Mouse (Mus musculus): ENCODE data around the gene Gp1ba. TPM values are rescaled to one million over a fixed set of nuclear protein-coding genes. Genes with fewer than 3 reads are reported as not detected.
A peak's percentile ranks its signal among the peaks of the same experiment; 100 is the strongest.

The Gp1ba gene
- total RNA-seq, 4 experiments from 2014 or later: not detected

GRCm38 (mm10) chr11:70653345-70654197 is 14.6 kb downstream of the Gp1ba start:
- DNase-seq: peak; percentile 68

GRCm38 (mm10) chr11:70654198-70654922 is 15.4 kb downstream of the Gp1ba start, which contains the start of gene Pfn1:
Gene Pfn1, minus strand, starts transcription at chr11:70654644.
- peak; percentile 54 for DNase-seq

GRCm38 (mm10) chr11:70654923-70655570 is 16.1 kb downstream of the Gp1ba start:
- DNase-seq: peak; percentile 79

- peak; percentile 68 for DNase-seq
Measured at GRCm38 (mm10) chr11:70655571-70656455, 16.9 kb downstream of the Gp1ba start.

- DNase-seq: no peak
Measured at GRCm38 (mm10) chr11:70656456-70656927, 17.6 kb downstream of the Gp1ba start.

GRCm38 (mm10) chr11:70656964-70657363 is 18.0 kb downstream of the Gp1ba start, which contains the start of gene Eno3:
Gene Eno3, plus strand, starts transcription at chr11:70657202.
- no peak for DNase-seq

- DNase-seq: no peak
Measured at GRCm38 (mm10) chr11:70657573-70657972, 18.7 kb downstream of the Gp1ba start.

- DNase-seq: no peak
Measured at GRCm38 (mm10) chr11:70657991-70658390, 19.1 kb downstream of the Gp1ba start.

GRCm38 (mm10) chr11:70658521-70658920 is 19.6 kb downstream of the Gp1ba start:
- no peak for DNase-seq

- DNase-seq: no peak
Measured at GRCm38 (mm10) chr11:70658942-70659341, 20.0 kb downstream of the Gp1ba start.

- no peak for DNase-seq
Measured at GRCm38 (mm10) chr11:70660571-70660970, 21.6 kb downstream of the Gp1ba start.

GRCm38 (mm10) chr11:70663101-70663500 is 24.2 kb downstream of the Gp1ba start:
- DNase-seq: no peak

- DNase-seq: no peak
Measured at GRCm38 (mm10) chr11:70663957-70664356, 25.0 kb downstream of the Gp1ba start.

GRCm38 (mm10) chr11:70664741-70665140 is 25.8 kb downstream of the Gp1ba start:
- no peak for DNase-seq

GRCm38 (mm10) chr11:70666687-70667086 is 27.8 kb downstream of the Gp1ba start:
- no peak for DNase-seq

GRCm38 (mm10) chr11:70667271-70668150 is 28.6 kb downstream of the Gp1ba start:
- DNase-seq: no peak

GRCm38 (mm10) chr11:70668335-70668770 is 29.4 kb downstream of the Gp1ba start:
- no peak for DNase-seq

- DNase-seq: peak; percentile 99
Measured at GRCm38 (mm10) chr11:70668771-70669505, 30.0 kb downstream of the Gp1ba start, which contains the start of gene Spag7. Gene Spag7, minus strand, starts transcription at chr11:70669416.

- DNase-seq: peak; percentile 79
Measured at GRCm38 (mm10) chr11:70669582-70670345, 30.8 kb downstream of the Gp1ba start.
